Mouse (Mus musculus) layer of hippocampus, adult 6 months (tissue): ENCODE data around the gene Ttc12. TPM values are rescaled to one million over a fixed set of nuclear protein-coding genes. Genes with fewer than 3 reads are reported as not detected.

Experiments
- long read RNA-seq, 2 experiments: library from polyadenylated mRNA; unstranded; transcript quantifications; one replicate each; pipeline ENCODE4 v2.0.0; 2019 to 2020
- polyA plus RNA-seq: library from polyadenylated mRNA; unstranded; fragments of <200 nt; fragmentation: Nextera tagmentation; gene quantifications from 2 replicates; pipeline ENCODE4 v1.2.3, GENCODE M21; 2021

Gene Ttc12
- polyA plus RNA-seq = 1.1 and 1.4 TPM in 2 replicates
- long read RNA-seq, experiment 1, transcript Ttc12-201 (22 exons, 3,628 nt) = major isoform, 6 of 6 reads
- long read RNA-seq, experiment 1, partial matches to known transcripts = 0 of 6 reads
- long read RNA-seq, experiment 1, other reads (novel, unspliced or antisense) = 0 of 6 reads
- long read RNA-seq, experiment 2, transcript Ttc12-201 (22 exons, 3,628 nt) = major isoform, 8 of 16 reads
- long read RNA-seq, experiment 2, partial matches to known transcripts = 1 of 16 reads
- long read RNA-seq, experiment 2, other reads (novel, unspliced or antisense) = 7 of 16 reads

GRCm38 (mm10) chr9:49485892-49486311 is at the start of gene Ttc12:
Gene Ttc12, minus strand, starts transcription at chr9:49486225.

GRCm38 (mm10) chr9:49426921-49427320 is 59.1 kb downstream of the Ttc12 start, which contains the start of gene Ankk1:
Gene Ankk1, minus strand, starts transcription at chr9:49427021.

Other genes starting within 250 kb of the Ttc12 start
- gene Gm4894, start 235.7 kb downstream of the Ttc12 start, polyA plus RNA-seq = not detected in 2 replicates
- gene Drd2, start 145.6 kb downstream of the Ttc12 start, polyA plus RNA-seq = 0.78 and 1.1 TPM in 2 replicates
- not detected in 2 replicates for gene Ankk1, start 59.2 kb downstream of the Ttc12 start, polyA plus RNA-seq